Mouse (Mus musculus) bone marrow macrophage, adult 2 months (primary cell): Measurements from ENCODE around the gene Klf9.

Experiments
- CTCF ChIP-seq: IDR thresholded peaks from 2 replicates; pipeline ENCODE4 v1.5.1; 2012; ENCODE audit warnings: low read depth, mild to moderate bottlenecking, low read length, moderate library complexity
- POLR2A ChIP-seq: IDR thresholded peaks from 2 replicates; pipeline ENCODE4 v1.6.1; 2012; ENCODE audit warnings: mild to moderate bottlenecking, low read depth, low read length, borderline replicate concordance

GRCm38 (mm10) chr19:23151651-23152070 lies 10.6 kb downstream of the Klf9 start:
- TF ChIP-seq CTCF (peak; percentile 51), POLR2A (no peak)
